Mouse (Mus musculus): Measurements from ENCODE around the gene Slc30a9. TPM values are rescaled to one million over a fixed set of nuclear protein-coding genes. Genes with fewer than 3 reads are reported as not detected.

Slc30a9 gene
- polyA plus RNA-seq, 2 experiments = 49.9 to 108 TPM

GRCm38 (mm10) chr5:67301722-67302331, 4.9 kb upstream of the Slc30a9 start:
- no peaks in the 10 kb centered on the region for H3K36me3 ChIP-seq (ENCODE audit: control insufficient read depth, insufficient read depth, low read length)
- no peaks in the 10 kb centered on the region for H3K4me1 ChIP-seq (ENCODE audit: control insufficient read depth, insufficient read depth, low read length)
- TF ChIP-seq POLR2A (IDR thresholded peaks at IDR 0.05; ENCODE audit: borderline replicate concordance, extremely low read depth, insufficient read depth, insufficient read length) = no peak
- WGBS = 87% methylated on average over 8 of the region's 8 CpGs
- ATAC-seq (ENCODE audit: low FRiP score, low read depth) (no peak), DNase-seq (ENCODE audit: low spot score) (no peak)
- no peak overlapping the region for H3K4me2 ChIP-seq (replicated peaks; ENCODE audit: low read depth, low read length, severe bottlenecking)
- no peaks in the 10 kb centered on the region for H3K27me3 ChIP-seq (ENCODE audit: control insufficient read depth, insufficient read depth, low read length)
- H3K27ac ChIP-seq (replicated peaks; ENCODE audit: low read depth, low read length) = no peak overlapping the region
- H3K9ac ChIP-seq (ENCODE audit: low read depth, low read length, severe bottlenecking) = no peak overlapping the region
- H3K4me3 ChIP-seq (replicated peaks; ENCODE audit: low read length) = no peak overlapping the region
- no peaks in the 10 kb centered on the region for H3K9me3 ChIP-seq (ENCODE audit: control insufficient read depth, low read length)

GRCm38 (mm10) chr5:67303816-67304215, 2.9 kb upstream of the Slc30a9 start:
- DNase-seq (ENCODE audit: low spot score) (no peak), ATAC-seq (ENCODE audit: low FRiP score, low read depth) (no peak)
- Histone ChIP-seq H3K4me3 (replicated peaks; ENCODE audit: low read length) (no peak overlapping the region), H3K4me1 (ENCODE audit: control insufficient read depth, insufficient read depth, low read length) (peaks cover 6% of the 10 kb centered on the region), H3K9me3 (ENCODE audit: control insufficient read depth, low read length) (no peaks in the 10 kb centered on the region), H3K4me2 (replicated peaks; ENCODE audit: low read depth, low read length, severe bottlenecking) (no peak overlapping the region), H3K9ac (ENCODE audit: low read depth, low read length, severe bottlenecking) (no peak overlapping the region), H3K27me3 (ENCODE audit: control insufficient read depth, insufficient read depth, low read length) (no peaks in the 10 kb centered on the region), H3K27ac (replicated peaks; ENCODE audit: low read depth, low read length) (no peak overlapping the region), H3K36me3 (ENCODE audit: control insufficient read depth, insufficient read depth, low read length) (no peaks in the 10 kb centered on the region)
- WGBS = 91% methylated on average over 1 of the region's 1 CpGs
- no peak for TF ChIP-seq POLR2A (IDR thresholded peaks at IDR 0.05; ENCODE audit: borderline replicate concordance, extremely low read depth, insufficient read depth, insufficient read length)

GRCm38 (mm10) chr5:67307659-67308222, 986 bp downstream of the Slc30a9 start:
- Histone ChIP-seq H3K27ac (replicated peaks; ENCODE audit: low read depth, low read length) (no peak overlapping the region), H3K9ac (ENCODE audit: low read depth, low read length, severe bottlenecking) (peak overlapping the region; percentile 84), H3K4me1 (ENCODE audit: control insufficient read depth, insufficient read depth, low read length) (peaks cover 6% of the 10 kb centered on the region), H3K36me3 (ENCODE audit: control insufficient read depth, insufficient read depth, low read length) (0 out of 2 replicates have a peak, but pooled peaks cover 4% of the 10 kb centered on the region), H3K27me3 (ENCODE audit: control insufficient read depth, insufficient read depth, low read length) (no peaks in the 10 kb centered on the region), H3K4me3 (replicated peaks; ENCODE audit: low read length) (peak overlapping the region; percentile 97), H3K9me3 (ENCODE audit: control insufficient read depth, low read length) (no peaks in the 10 kb centered on the region), H3K4me2 (replicated peaks; ENCODE audit: low read depth, low read length, severe bottlenecking) (peak overlapping the region; percentile 50)
- WGBS = 29% methylated on average over 13 of the region's 13 CpGs
- TF ChIP-seq POLR2A (IDR thresholded peaks at IDR 0.05; ENCODE audit: borderline replicate concordance, extremely low read depth, insufficient read depth, insufficient read length) = no peak
- ATAC-seq (ENCODE audit: low FRiP score, low read depth) (no peak), DNase-seq (ENCODE audit: low spot score) (no peak)

- Histone ChIP-seq H3K9me3 (ENCODE audit: control insufficient read depth, low read length) (no peaks in the 10 kb centered on the region), H3K27me3 (ENCODE audit: control insufficient read depth, insufficient read depth, low read length) (no peaks in the 10 kb centered on the region), H3K4me2 (replicated peaks; ENCODE audit: low read depth, low read length, severe bottlenecking) (no peak overlapping the region), H3K4me3 (replicated peaks; ENCODE audit: low read length) (no peak overlapping the region), H3K36me3 (ENCODE audit: control insufficient read depth, insufficient read depth, low read length) (peaks cover 12% of the 10 kb centered on the region; the same call in 1 of the 2 replicates), H3K9ac (ENCODE audit: low read depth, low read length, severe bottlenecking) (no peak overlapping the region), H3K4me1 (ENCODE audit: control insufficient read depth, insufficient read depth, low read length) (peaks cover 6% of the 10 kb centered on the region), H3K27ac (replicated peaks; ENCODE audit: low read depth, low read length) (no peak overlapping the region)
- DNase-seq (ENCODE audit: low spot score) (no peak), ATAC-seq (ENCODE audit: low FRiP score, low read depth) (no peak)
- TF ChIP-seq POLR2A (IDR thresholded peaks at IDR 0.05; ENCODE audit: borderline replicate concordance, extremely low read depth, insufficient read depth, insufficient read length) = no peak
- 63% methylated on average over 3 of the region's 3 CpGs for WGBS
Observed at GRCm38 (mm10) chr5:67311811-67312521, 5.2 kb downstream of the Slc30a9 start.

GRCm38 (mm10) chr5:67312522-67312851, 5.7 kb downstream of the Slc30a9 start:
- H3K9me3 ChIP-seq (ENCODE audit: control insufficient read depth, low read length) = no peaks in the 10 kb centered on the region
- no peaks in the 10 kb centered on the region for H3K27me3 ChIP-seq (ENCODE audit: control insufficient read depth, insufficient read depth, low read length)
- H3K9ac ChIP-seq (ENCODE audit: low read depth, low read length, severe bottlenecking) = no peak overlapping the region
- no peak overlapping the region for H3K4me3 ChIP-seq (replicated peaks; ENCODE audit: low read length)
- no peak for ATAC-seq (ENCODE audit: low FRiP score, low read depth)
- no peak overlapping the region for H3K27ac ChIP-seq (replicated peaks; ENCODE audit: low read depth, low read length)
- H3K4me1 ChIP-seq (ENCODE audit: control insufficient read depth, insufficient read depth, low read length) = peaks cover 6% of the 10 kb centered on the region
- DNase-seq (ENCODE audit: low spot score) = no peak
- H3K4me2 ChIP-seq (replicated peaks; ENCODE audit: low read depth, low read length, severe bottlenecking) = no peak overlapping the region
- no peak for TF ChIP-seq POLR2A (IDR thresholded peaks at IDR 0.05; ENCODE audit: borderline replicate concordance, extremely low read depth, insufficient read depth, insufficient read length)
- 90% methylated on average over 3 of the region's 3 CpGs for WGBS
- H3K36me3 ChIP-seq (ENCODE audit: control insufficient read depth, insufficient read depth, low read length) = peaks cover 14% of the 10 kb centered on the region

All from limb, embryonic 14.5 days (tissue).